In the genomic region with DNA sequence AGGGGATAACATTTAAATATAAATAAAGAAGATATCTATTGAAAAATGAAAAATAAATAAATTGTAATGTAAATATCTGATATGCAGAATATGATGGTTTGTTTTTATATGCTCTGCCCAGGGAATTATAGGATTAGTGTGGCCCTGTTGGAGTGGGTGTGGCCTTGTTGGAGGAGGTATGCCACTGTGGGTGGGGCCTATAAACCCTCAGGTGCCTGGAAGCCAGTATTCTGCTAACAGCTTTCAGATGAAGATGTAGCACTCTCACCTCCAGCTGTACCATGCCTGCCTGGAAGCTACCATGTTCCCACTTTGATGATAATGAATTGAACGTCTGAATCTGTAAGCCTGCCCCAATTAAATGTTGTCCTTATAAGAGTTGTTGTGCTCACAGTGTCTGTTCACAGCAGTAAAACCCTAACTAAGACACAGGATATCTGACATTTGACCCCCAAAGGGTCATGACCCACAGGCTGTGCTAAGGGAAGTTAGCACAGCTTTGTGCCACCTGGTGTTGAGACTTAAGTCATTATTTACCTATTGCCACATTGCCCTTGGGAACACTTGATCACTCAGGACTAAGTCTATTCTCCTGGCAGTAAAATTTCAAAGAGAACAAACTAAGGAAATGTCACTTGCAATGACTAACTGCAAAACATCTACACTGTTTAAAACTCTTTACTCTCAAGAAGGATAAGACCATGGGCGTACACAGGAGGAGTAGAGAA, we compare ENCODE assay signal across 18 mouse cellular contexts.
DNase-seq lines count a peak whose midpoint lies in the region; ATAC-seq lines count a peak whose summit lies in the region.
"Had no signal": no experiment of that assay in that cellular context is flagged by ENCODE, and none has a peak within 500 bp of the region (broad histone marks: within the 10 kb centered on the region; RNA-seq: fewer than 3 reads in every experiment).

No protein-coding gene starts in this region.

- H3K9me3 ChIP-seq in embryonic facial prominence, embryonic 14.5 days (ENCODE audit: control insufficient read depth, low read length) = no peaks in the 10 kb centered on the region
- H3K9me3 ChIP-seq in embryonic facial prominence, embryonic 10.5 days = no peaks in the 10 kb centered on the region
- no peaks in the 10 kb centered on the region for H3K9me3 ChIP-seq in liver, embryonic 15.5 days (replicated peaks)
- H3K9me3 ChIP-seq: embryonic facial prominence, embryonic 15.5 days; midbrain, embryonic 15.5 days had no signal

- 51% methylated on average over 2 of the region's 2 CpGs for WGBS in embryonic facial prominence, embryonic 14.5 days
- WGBS in embryonic facial prominence, embryonic 10.5 days = 41% methylated on average over 2 of the region's 2 CpGs
- WGBS in liver, embryonic 15.5 days (ENCODE audit: insufficient replicate concordance) = 42% methylated on average over 2 of the region's 2 CpGs

- H3K36me3 ChIP-seq in embryonic facial prominence, embryonic 14.5 days (ENCODE audit: control insufficient read depth, insufficient read depth, low read length) = no peaks in the 10 kb centered on the region
- H3K36me3 ChIP-seq in embryonic facial prominence, embryonic 10.5 days (replicated peaks) = no peaks in the 10 kb centered on the region
- no peaks in the 10 kb centered on the region for H3K36me3 ChIP-seq in liver, embryonic 15.5 days (replicated peaks)
- H3K36me3 ChIP-seq in splenic B cell, adult 2 months (ENCODE audit: control insufficient read depth, insufficient read depth, low read length, poor library complexity, severe bottlenecking) = no peaks in the 10 kb centered on the region
- H3K36me3 ChIP-seq: embryonic facial prominence, embryonic 15.5 days; midbrain, embryonic 15.5 days had no signal

- no peak overlapping the region for H3K4me3 ChIP-seq in embryonic facial prominence, embryonic 14.5 days (ENCODE audit: low read depth, low read length)
- no peak overlapping the region for H3K4me3 ChIP-seq in embryonic facial prominence, embryonic 10.5 days
- H3K4me3 ChIP-seq in liver, embryonic 15.5 days (replicated peaks) = no peak overlapping the region
- H3K4me3 ChIP-seq: embryonic facial prominence, embryonic 15.5 days; midbrain, embryonic 15.5 days had no signal

- no peaks in the 10 kb centered on the region for H3K27me3 ChIP-seq in embryonic facial prominence, embryonic 14.5 days (replicated peaks; ENCODE audit: control insufficient read depth, insufficient read depth, low read length)
- no peaks in the 10 kb centered on the region for H3K27me3 ChIP-seq in embryonic facial prominence, embryonic 10.5 days (replicated peaks; ENCODE audit: low read depth, poor library complexity, severe bottlenecking)
- H3K27me3 ChIP-seq in liver, embryonic 15.5 days = no peaks in the 10 kb centered on the region
- H3K27me3 ChIP-seq in splenic B cell, adult 2 months (ENCODE audit: control insufficient read depth, insufficient read depth, low read length, poor library complexity, severe bottlenecking) = no peaks in the 10 kb centered on the region
- H3K27me3 ChIP-seq: embryonic facial prominence, embryonic 15.5 days; midbrain, embryonic 15.5 days had no signal

- ATAC-seq in embryonic facial prominence, embryonic 14.5 days (ENCODE audit: low read depth) = peak; percentile 47; the same call in 1 of the 2 replicates
- ATAC-seq in liver, embryonic 15.5 days (ENCODE audit: insufficient read depth) = peak; percentile 44; the same call in 1 of the 2 replicates
- no peak for ATAC-seq in erythroblast, adult 5-6 weeks (replicated peaks; ENCODE audit: low FRiP score, poor library complexity, severe bottlenecking)
- no peak for ATAC-seq in cerebellum, adult (ENCODE audit: insufficient number of reproducible peaks, low FRiP score, low TSS enrichment)
- ATAC-seq: forebrain, embryonic 14.5 days; midbrain, embryonic 15.5 days had no signal

- no peak overlapping the region for H3K4me2 ChIP-seq in embryonic facial prominence, embryonic 14.5 days (ENCODE audit: low read depth, low read length)
- H3K4me2 ChIP-seq in liver, embryonic 15.5 days = no peak overlapping the region
- H3K4me2 ChIP-seq: embryonic facial prominence, embryonic 15.5 days; midbrain, embryonic 15.5 days had no signal

- H3K9ac ChIP-seq in embryonic facial prominence, embryonic 14.5 days (ENCODE audit: low read depth, low read length) = no peak overlapping the region
- no peak overlapping the region for H3K9ac ChIP-seq in liver, embryonic 15.5 days
- H3K9ac ChIP-seq: embryonic facial prominence, embryonic 15.5 days; midbrain, embryonic 15.5 days had no signal

- no peak overlapping the region for H3K27ac ChIP-seq in embryonic facial prominence, embryonic 14.5 days (replicated peaks; ENCODE audit: low read depth, low read length)
- no peak overlapping the region for H3K27ac ChIP-seq in embryonic facial prominence, embryonic 10.5 days (replicated peaks)
- H3K27ac ChIP-seq in liver, embryonic 15.5 days (replicated peaks) = no peak overlapping the region
- H3K27ac ChIP-seq: embryonic facial prominence, embryonic 15.5 days; midbrain, embryonic 15.5 days had no signal

- no peaks in the 10 kb centered on the region for H3K4me1 ChIP-seq in embryonic facial prominence, embryonic 14.5 days (ENCODE audit: control insufficient read depth, insufficient read depth, low read length)
- peaks cover 13% of the 10 kb centered on the region for H3K4me1 ChIP-seq in embryonic facial prominence, embryonic 10.5 days
- no peaks in the 10 kb centered on the region for H3K4me1 ChIP-seq in liver, embryonic 15.5 days (replicated peaks)
- H3K4me1 ChIP-seq: embryonic facial prominence, embryonic 15.5 days; midbrain, embryonic 15.5 days had no signal

- no peak for DNase-seq in embryonic facial prominence, embryonic 14.5 days (ENCODE audit: low spot score)
- no peak for DNase-seq in embryonic facial prominence, embryonic 10.5 days (ENCODE audit: low spot score)
- DNase-seq in forelimb bud, embryonic 11.5 days (ENCODE audit: low read depth, low spot score) = peak; percentile 14
- peak; percentile 14 for DNase-seq in splenic B cell, adult 2 months (ENCODE audit: low read depth, low spot score)
- no peak for DNase-seq in Muller cell, postnatal 12 days (ENCODE audit: inconsistent ontology term)
- DNase-seq: adrenal gland, adult 8-10 months; cerebellum, postnatal 14 days; gastrocnemius, postnatal 14 days; heart, postnatal 36 days; kidney, adult 18-20 months; right cerebral cortex, postnatal 14 days; thymus, postnatal 25 days had no signal

Comparison
In these comparisons a context has a peak if more than half of its experiments do, and no peak if none do; other contexts are left out.
1. ATAC-seq: peak in embryonic facial prominence, embryonic 14.5 days (single experiment) and liver, embryonic 15.5 days (single experiment); none in erythroblast, adult 5-6 weeks (single experiment) and cerebellum, adult (single experiment).
2. DNase-seq: peak in forelimb bud, embryonic 11.5 days (single experiment) and splenic B cell, adult 2 months (single experiment); none in embryonic facial prominence, embryonic 14.5 days (single experiment), embryonic facial prominence, embryonic 10.5 days (single experiment) and Muller cell, postnatal 12 days (single experiment).